Mouse (Mus musculus) hindbrain, embryonic 14.5 days (tissue): Measurements from ENCODE around the gene Abl2. TPM values are rescaled to one million over a fixed set of nuclear protein-coding genes. Genes with fewer than 3 reads are reported as not detected.

ENCODE experiments used
- ATAC-seq: fragments of 200-750 bp; cut with Nextera tagmentation; 2 replicates; pipeline ENCODE4 v1.8.0; 2017; ENCODE audit warnings: moderate number of reproducible peaks, mild to moderate bottlenecking, moderate TSS enrichment, moderate library complexity; ENCODE audit not compliant: low FRiP score
- DNase-seq: peaks from one replicate; pipeline ENCODE4 v3.0.0-alpha.2; 2015; ENCODE audit warnings: low spot score
- H3K27ac ChIP-seq: fragments of 300-500 bp; sonication (generic); 2 replicates; pipeline ENCODE4 v1.5.1; 2014; ENCODE audit warnings: mild to moderate bottlenecking, moderate library complexity
- H3K27me3 ChIP-seq: fragments of 300-500 bp; sonication (generic); 2 replicates; pipeline ENCODE4 v1.6.1; 2014; ENCODE audit warnings: mild to moderate bottlenecking, low read length, mixed read lengths; ENCODE audit not compliant: control insufficient read depth, insufficient read depth
- H3K36me3 ChIP-seq: fragments of 300-500 bp; sonication (generic); replicated peaks from 2 replicates; pipeline ENCODE4 v1.6.1; 2014; ENCODE audit not compliant: control insufficient read depth, insufficient read depth
- H3K4me1 ChIP-seq: fragments of 300-500 bp; sonication (generic); replicated peaks from 2 replicates; pipeline ENCODE4 v1.6.1; 2014; ENCODE audit warnings: antibody characterized with exemption, low read length, mixed read lengths; ENCODE audit not compliant: control insufficient read depth, insufficient read depth
- H3K4me2 ChIP-seq: fragments of 300-500 bp; sonication (generic); replicated peaks from 2 replicates; pipeline ENCODE4 v1.6.1; 2014; ENCODE audit warnings: mild to moderate bottlenecking, moderate library complexity
- H3K4me3 ChIP-seq: fragments of 300-500 bp; sonication (generic); replicated peaks from 2 replicates; pipeline ENCODE4 v1.5.1; 2014; ENCODE audit warnings: mild to moderate bottlenecking, low read length
- H3K9ac ChIP-seq: fragments of 300-500 bp; sonication (generic); 2 replicates; pipeline ENCODE4 v1.6.1; 2014
- H3K9me3 ChIP-seq: fragments of 300-500 bp; sonication (generic); 2 replicates; pipeline ENCODE4 v1.6.1; 2016; ENCODE audit warnings: low read length; ENCODE audit not compliant: control insufficient read depth
- WGBS: fragments of 180-500 bp; shearing (Covaris S2); extraction: QIAGEN DNeasy Blood & Tissue Kit; methylation state at CpG from one replicate; pipeline ENCODE4 v1.1.7; 2014; 5-methylcytosine and 5-hydroxymethylcytosine counted together
- polyA plus RNA-seq: library from polyadenylated mRNA; unstranded; fragments of >200 nt; fragmentation: Nextera tagmentation; extraction: Ambion mirVana; gene quantifications from 2 replicates; pipeline ENCODE4 v1.2.1, GENCODE M21; 2014

Gene Abl2
- polyA plus RNA-seq, 1 experiment from 2014 or later: 8.1 TPM

DNA sequence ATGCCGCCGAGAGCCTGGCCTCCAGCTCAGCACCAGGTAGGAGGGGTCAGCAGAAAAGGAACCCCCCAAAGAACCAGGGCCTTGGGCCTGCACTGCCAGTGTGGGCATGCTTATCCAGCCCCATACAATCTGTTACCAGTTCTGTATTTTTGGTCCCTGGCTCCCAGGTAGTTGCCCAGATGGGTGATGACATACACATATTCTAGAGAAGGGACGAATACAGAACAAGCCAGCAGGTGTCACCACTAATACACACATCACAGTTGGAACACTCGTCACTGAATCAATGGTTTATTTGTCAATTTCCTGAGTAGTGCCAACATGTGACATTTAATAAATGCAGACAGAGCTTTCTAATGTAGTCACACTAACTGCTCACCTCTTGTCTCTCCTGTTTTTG is 82.0 kb downstream of the Abl2 start:
- Histone ChIP-seq H3K27ac (no peak overlapping the region), H3K4me3 (no peak overlapping the region), H3K4me1 (peaks cover 12% of the 10 kb centered on the region; the same call in 1 of the 2 replicates), H3K27me3 (no peaks in the 10 kb centered on the region), H3K36me3 (peaks cover 60% of the 10 kb centered on the region), H3K4me2 (no peak overlapping the region), H3K9me3 (no peaks in the 10 kb centered on the region), H3K9ac (no peak overlapping the region)
- ATAC-seq (no peak), DNase-seq (no peak)
- WGBS: 72% methylated on average over 4 of the region's 4 CpGs

DNA sequence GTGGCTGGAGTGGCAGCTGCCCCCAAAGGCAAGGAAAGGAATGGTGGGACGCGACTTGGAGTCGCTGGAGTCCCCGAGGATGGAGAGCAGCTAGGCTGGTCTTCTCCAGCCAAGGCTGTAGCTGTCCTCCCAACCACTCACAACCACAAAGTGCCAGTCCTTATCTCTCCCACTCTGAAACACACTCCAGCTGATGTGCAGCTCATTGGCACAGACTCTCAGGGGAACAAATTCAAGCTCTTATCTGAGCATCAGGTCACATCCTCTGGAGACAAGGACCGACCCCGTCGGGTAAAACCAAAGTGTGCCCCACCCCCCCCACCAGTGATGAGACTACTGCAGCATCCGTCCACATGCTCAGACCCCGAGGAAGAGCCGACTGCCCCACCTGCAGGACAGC is 83.2 kb downstream of the Abl2 start:
- Histone ChIP-seq H3K4me2 (no peak overlapping the region), H3K36me3 (peaks cover 51% of the 10 kb centered on the region), H3K4me3 (no peak overlapping the region), H3K9me3 (no peaks in the 10 kb centered on the region), H3K9ac (no peak overlapping the region), H3K4me1 (peaks cover 12% of the 10 kb centered on the region; the same call in 1 of the 2 replicates), H3K27me3 (no peaks in the 10 kb centered on the region), H3K27ac (no peak overlapping the region)
- no peak for ATAC-seq
- 77% methylated on average over 10 of the region's 10 CpGs for WGBS
- no peak for DNase-seq

DNA sequence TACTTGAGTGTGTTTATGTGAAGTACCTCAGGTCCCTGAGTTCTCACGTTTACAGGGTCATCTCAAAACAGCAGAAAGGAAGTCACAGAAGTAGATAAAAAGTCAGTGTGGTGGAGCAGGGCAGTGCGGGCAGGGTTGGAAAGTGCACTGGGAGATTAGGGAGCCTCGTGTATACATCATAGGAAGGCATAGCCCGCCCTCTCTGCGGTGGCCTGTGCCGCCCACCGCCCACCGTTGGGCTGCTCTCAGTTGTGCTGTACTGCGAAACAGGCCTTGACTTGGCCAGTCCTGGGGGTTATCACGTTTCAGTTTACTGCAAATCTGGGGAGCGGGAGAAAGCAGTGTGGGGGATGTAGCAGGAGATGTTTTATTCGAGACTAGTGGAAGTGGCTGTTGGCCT is 84.2 kb downstream of the Abl2 start:
- ATAC-seq (no peak), DNase-seq (no peak)
- Histone ChIP-seq H3K9me3 (no peaks in the 10 kb centered on the region), H3K27ac (no peak overlapping the region), H3K9ac (no peak overlapping the region), H3K4me2 (no peak overlapping the region), H3K4me3 (no peak overlapping the region), H3K27me3 (no peaks in the 10 kb centered on the region), H3K4me1 (peaks cover 12% of the 10 kb centered on the region; the same call in 1 of the 2 replicates), H3K36me3 (peaks cover 41% of the 10 kb centered on the region)
- 77% methylated on average over 12 of the region's 12 CpGs for WGBS

DNA sequence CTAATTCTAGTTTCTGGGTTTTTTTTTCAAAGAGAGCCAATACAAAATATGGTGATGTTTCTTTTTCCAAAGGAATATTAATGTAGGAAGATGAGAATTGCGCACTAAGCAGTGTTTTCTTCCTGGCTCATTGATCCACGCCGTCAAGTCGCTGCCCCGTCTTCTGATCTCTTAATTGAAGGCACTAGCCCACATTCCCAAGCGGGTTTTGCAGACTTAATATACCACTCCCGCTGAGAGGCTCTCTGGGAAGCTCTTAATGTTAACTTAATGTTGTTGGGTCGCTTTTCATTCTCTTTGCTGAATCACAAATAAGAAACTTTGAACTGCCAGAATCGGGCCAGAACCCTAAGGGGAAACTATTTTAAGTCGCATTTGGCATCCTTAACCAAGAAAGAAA is 85.5 kb downstream of the Abl2 start:
- H3K36me3 ChIP-seq: peaks cover 36% of the 10 kb centered on the region
- DNase-seq (no peak), ATAC-seq (no peak)
- 47% methylated on average over 10 of the region's 10 CpGs for WGBS
- H3K27ac ChIP-seq: no peak overlapping the region; the same call in 1 of the 2 replicates
- H3K9ac ChIP-seq: no peak overlapping the region
- H3K4me2 ChIP-seq: no peak overlapping the region
- no peaks in the 10 kb centered on the region for H3K9me3 ChIP-seq
- peaks cover 12% of the 10 kb centered on the region; the same call in 1 of the 2 replicates for H3K4me1 ChIP-seq
- no peak overlapping the region for H3K4me3 ChIP-seq
- no peaks in the 10 kb centered on the region for H3K27me3 ChIP-seq

DNA sequence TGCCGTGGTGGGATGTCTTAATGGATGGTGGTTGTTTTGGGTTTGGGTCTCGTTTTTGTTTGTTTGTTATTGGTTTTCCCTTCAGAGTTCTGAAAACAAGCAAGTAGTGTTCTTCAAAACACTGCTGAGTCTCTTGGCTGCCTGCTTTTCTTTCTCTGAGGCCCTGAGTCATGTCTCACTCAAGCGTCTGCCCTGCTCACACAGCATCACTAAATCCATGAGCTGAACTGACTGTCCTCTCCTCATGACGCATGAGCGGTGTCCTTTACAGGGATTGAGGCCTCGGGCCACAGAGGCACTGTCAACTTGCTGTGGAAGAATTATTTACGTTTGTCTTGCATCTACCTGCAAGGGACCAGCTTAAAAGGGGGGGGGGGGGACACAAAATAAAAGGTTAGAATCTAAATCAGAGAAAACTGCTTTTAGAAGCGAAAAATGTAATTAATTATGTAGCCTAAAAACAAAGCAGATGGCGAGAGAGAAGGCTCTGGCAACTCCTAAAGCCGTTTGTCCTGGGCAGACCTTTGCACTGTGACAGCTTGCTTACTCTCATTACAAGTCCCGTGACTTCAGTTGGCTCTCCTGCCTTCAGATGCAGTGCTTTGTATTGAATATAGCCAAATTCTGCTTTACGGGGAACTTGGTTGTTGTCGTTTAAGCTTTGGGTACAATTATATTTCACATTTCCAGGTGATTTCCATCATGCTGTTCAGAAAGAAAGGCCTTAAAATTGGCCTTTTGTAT is 86.4 kb downstream of the Abl2 start:
- DNase-seq: no peak
- 68% methylated on average over 13 of the region's 13 CpGs for WGBS

DNA sequence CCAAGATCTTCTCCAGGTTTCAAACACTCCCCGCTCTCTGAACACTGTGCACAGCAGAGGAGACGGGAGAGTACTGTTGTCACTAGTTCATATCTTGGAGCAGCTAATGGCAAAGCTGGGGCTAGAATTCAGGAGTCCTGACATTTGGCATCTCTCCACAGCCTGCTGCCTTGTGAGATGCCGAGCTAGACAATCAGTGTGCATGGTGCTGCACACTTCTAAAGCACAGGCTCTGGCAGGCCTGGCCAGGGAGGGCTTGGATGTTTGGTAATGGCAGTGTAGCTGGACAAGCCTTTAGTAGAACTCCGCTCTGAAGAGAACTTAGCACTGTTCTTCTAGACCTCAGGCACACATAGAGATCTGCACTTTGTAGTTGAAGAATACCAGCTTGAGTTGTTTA is 87.4 kb downstream of the Abl2 start:
- H3K9me3 ChIP-seq: no peaks in the 10 kb centered on the region
- ATAC-seq (no peak), DNase-seq (no peak)
- H3K4me2 ChIP-seq: no peak overlapping the region
- H3K27me3 ChIP-seq: no peaks in the 10 kb centered on the region
- peaks cover 12% of the 10 kb centered on the region; the same call in 1 of the 2 replicates for H3K4me1 ChIP-seq
- 71% methylated on average over 4 of the region's 4 CpGs for WGBS
- H3K36me3 ChIP-seq: peaks cover 24% of the 10 kb centered on the region
- H3K4me3 ChIP-seq: no peak overlapping the region
- H3K27ac ChIP-seq: no peak overlapping the region
- no peak overlapping the region for H3K9ac ChIP-seq

More for the DNA sequence above, 86.4 kb downstream of the Abl2 start:
- Histone ChIP-seq H3K9me3 (no peaks in the 10 kb centered on the region), H3K27ac (no peak overlapping the region), H3K4me3 (no peak overlapping the region), H3K4me2 (no peak overlapping the region), H3K4me1 (peaks cover 12% of the 10 kb centered on the region; the same call in 1 of the 2 replicates), H3K27me3 (no peaks in the 10 kb centered on the region), H3K9ac (no peak overlapping the region), H3K36me3 (peaks cover 34% of the 10 kb centered on the region)
- ATAC-seq: no peak

DNA sequence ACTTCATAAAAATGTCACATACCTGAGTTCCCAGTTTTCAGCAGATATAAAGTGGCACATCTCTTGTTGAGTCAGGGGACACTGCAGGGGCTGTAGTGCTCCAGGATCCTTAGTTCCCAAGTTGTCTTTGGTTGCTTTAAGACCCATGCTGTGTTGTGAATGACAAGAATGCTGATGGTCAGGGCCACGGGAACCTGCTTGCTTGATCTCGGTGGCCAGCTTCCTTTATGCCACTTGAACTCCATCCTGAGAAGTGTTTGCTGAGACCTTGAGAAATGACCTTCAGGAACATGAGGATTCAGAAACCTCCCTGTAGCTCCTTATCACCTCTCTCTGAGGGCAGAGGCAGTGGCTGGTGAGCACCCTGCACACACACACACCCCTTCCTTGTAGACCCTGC is 90.1 kb downstream of the Abl2 start:
- ATAC-seq (no peak), DNase-seq (no peak)
- H3K4me3 ChIP-seq: no peak overlapping the region
- peaks cover 8% of the 10 kb centered on the region; the same call in 1 of the 2 replicates for H3K4me1 ChIP-seq
- WGBS: 46% methylated on average over 2 of the region's 2 CpGs
- no peaks in the 10 kb centered on the region; the same call in 1 of the 2 replicates for H3K36me3 ChIP-seq
- no peak overlapping the region for H3K27ac ChIP-seq
- H3K27me3 ChIP-seq: no peaks in the 10 kb centered on the region
- no peak overlapping the region for H3K9ac ChIP-seq
- H3K9me3 ChIP-seq: no peaks in the 10 kb centered on the region
- no peak overlapping the region for H3K4me2 ChIP-seq

DNA sequence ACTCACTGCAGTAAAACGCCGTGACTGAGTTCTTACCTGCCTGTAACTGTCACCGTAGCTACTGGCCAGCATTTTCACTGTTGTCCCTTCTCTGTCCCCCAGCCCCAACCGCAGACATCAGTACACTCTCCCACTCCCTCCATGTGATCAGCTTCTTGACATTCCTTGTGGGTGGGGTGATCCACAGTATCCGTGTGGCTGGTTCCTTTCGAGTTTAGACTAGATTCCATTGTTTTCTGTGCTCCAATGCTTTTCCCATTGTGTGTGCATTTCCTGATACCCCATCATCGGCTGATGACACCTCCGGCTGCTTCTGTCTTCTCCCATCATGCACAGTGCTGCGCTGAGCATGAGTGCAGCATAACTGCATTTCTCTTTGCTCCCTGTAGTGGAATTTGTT is 92.0 kb downstream of the Abl2 start:
- H3K27me3 ChIP-seq: no peaks in the 10 kb centered on the region
- DNase-seq: no peak
- no peak overlapping the region for H3K27ac ChIP-seq
- no peak overlapping the region for H3K9ac ChIP-seq
- no peaks in the 10 kb centered on the region for H3K4me1 ChIP-seq
- H3K36me3 ChIP-seq: no peaks in the 10 kb centered on the region; the same call in 1 of the 2 replicates
- 69% methylated on average over 9 of the region's 9 CpGs for WGBS
- ATAC-seq: no peak
- H3K4me3 ChIP-seq: no peak overlapping the region
- no peaks in the 10 kb centered on the region for H3K9me3 ChIP-seq
- no peak overlapping the region for H3K4me2 ChIP-seq

DNA sequence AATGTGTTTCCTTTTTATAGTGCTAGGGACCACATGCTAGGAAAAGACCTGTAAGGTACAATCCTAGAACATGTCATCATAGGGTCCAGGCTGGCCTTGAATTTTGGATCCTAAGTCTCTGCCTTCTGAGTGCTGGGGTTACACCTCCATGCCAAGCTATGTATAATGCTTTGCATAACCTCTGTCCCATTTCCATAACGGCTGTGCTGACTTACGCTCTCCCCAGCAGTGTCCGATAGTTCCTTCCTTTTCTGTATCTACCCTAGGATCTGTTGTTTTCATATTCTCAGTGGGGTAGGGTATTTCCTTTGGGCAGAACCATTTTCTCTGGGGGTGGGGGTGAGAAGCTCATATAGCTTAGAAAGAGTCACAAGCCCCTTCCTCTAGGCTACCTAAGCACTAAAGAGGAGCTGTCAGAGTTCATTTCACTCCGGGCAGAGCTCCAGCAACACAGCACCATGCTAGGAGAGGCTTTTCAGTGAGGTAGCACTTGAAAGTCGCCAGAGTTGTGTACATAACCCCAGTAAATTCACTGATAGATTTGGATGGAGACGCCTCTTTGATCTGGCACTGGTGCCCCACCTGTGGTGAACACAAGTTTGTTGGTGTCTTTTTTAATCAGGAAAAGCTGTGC is 93.7 kb downstream of the Abl2 start:
- Histone ChIP-seq H3K36me3 (peaks cover 4% of the 10 kb centered on the region; the same call in 1 of the 2 replicates), H3K27ac (no peak overlapping the region), H3K4me1 (no peaks in the 10 kb centered on the region), H3K9ac (no peak overlapping the region), H3K4me3 (no peak overlapping the region), H3K27me3 (no peaks in the 10 kb centered on the region), H3K4me2 (no peak overlapping the region), H3K9me3 (no peaks in the 10 kb centered on the region)
- DNase-seq (no peak), ATAC-seq (no peak)
- 66% methylated on average over 6 of the region's 6 CpGs for WGBS
